In the genomic region with DNA sequence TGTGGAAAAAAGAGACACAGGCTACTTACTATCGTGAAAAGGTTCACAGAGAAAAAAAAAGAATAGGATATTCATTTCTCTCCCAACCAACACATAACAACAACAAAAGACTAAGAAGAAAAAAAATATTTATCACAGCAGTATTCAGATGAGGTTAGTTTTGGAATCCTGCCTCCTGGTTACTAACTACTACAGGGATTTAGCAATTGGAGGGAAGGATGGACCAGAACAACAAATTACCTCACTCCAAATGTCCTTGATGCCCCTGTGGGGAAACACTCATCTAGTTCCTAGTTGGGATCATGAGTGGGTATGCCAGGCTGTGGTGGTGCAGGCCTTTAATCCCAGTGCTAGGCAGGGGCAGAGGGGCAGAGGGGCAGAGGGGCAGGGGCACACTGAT, we compare ENCODE assay signal across 19 mouse cellular contexts.
"Had no signal": no experiment of that assay in that cellular context is flagged by ENCODE, and none has a peak within 500 bp of the region (broad histone marks: within the 10 kb centered on the region; RNA-seq: fewer than 3 reads in every experiment).

No protein-coding gene starts in this region.

- H3K27ac ChIP-seq: limb, embryonic 12.5 days; limb, embryonic 15.5 days; liver, embryonic 14.5 days; midbrain, embryonic 10.5 days; neural tube, embryonic 13.5 days had no signal

- H3K9ac ChIP-seq: kidney, embryonic 15.5 days; limb, embryonic 12.5 days; limb, embryonic 15.5 days; liver, embryonic 14.5 days; lung, embryonic 15.5 days; neural tube, embryonic 13.5 days had no signal

- H3K4me3 ChIP-seq: kidney, embryonic 15.5 days; limb, embryonic 12.5 days; limb, embryonic 15.5 days; lung, embryonic 15.5 days; megakaryocyte, embryonic 14.5 days; midbrain, embryonic 10.5 days; midbrain, embryonic 13.5 days; myocyte; neural tube, embryonic 13.5 days had no signal

- ATAC-seq: midbrain, embryonic 13.5 days; midbrain, embryonic 16.5 days had no signal

- DNase-seq: kidney, adult 2 months; kidney, postnatal 14 days; lung, adult 18-20 months; lung, postnatal 36 days; retina, postnatal 1 day; right cerebral cortex, postnatal 25 days; thymus, adult 18-20 months; thymus, postnatal 36 days had no signal

- H3K27me3 ChIP-seq: kidney, embryonic 15.5 days; limb, embryonic 12.5 days; limb, embryonic 15.5 days; lung, embryonic 15.5 days; midbrain, embryonic 13.5 days; neural tube, embryonic 13.5 days had no signal

- H3K36me3 ChIP-seq: kidney, embryonic 15.5 days; limb, embryonic 12.5 days; limb, embryonic 15.5 days; lung, embryonic 15.5 days; midbrain, embryonic 10.5 days; midbrain, embryonic 13.5 days; neural tube, embryonic 13.5 days had no signal
